Mouse (Mus musculus): ENCODE measurements at regions not wholly inside any gene's neighbourhood (a gene's known extent, or its start where the extent isn't known, plus 50 kb on each side); places are given as distances from the start of the nearest gene placed in this dataset.

- H3K4me2 ChIP-seq (ENCODE audit: low read length): no peak overlapping the region
- 75% methylated on average over 8 of the region's 8 CpGs for WGBS
- no peaks in the 10 kb centered on the region for H3K27me3 ChIP-seq (replicated peaks; ENCODE audit: control insufficient read depth, insufficient read depth, low read length)
- H3K36me3 ChIP-seq (ENCODE audit: control insufficient read depth, insufficient read depth, low read length): no peaks in the 10 kb centered on the region
- H3K9ac ChIP-seq (ENCODE audit: low read length): no peak overlapping the region
- H3K27ac ChIP-seq (ENCODE audit: low read depth, low read length): no peak overlapping the region
- no peaks in the 10 kb centered on the region for H3K9me3 ChIP-seq (replicated peaks; ENCODE audit: control insufficient read depth, low read length)
- peak; percentile 52; the same call in 1 of the 2 replicates for ATAC-seq
- no peak overlapping the region for H3K4me3 ChIP-seq (ENCODE audit: low read depth, low read length)
- H3K4me1 ChIP-seq (ENCODE audit: control insufficient read depth, insufficient read depth, low read length): no peaks in the 10 kb centered on the region
- DNase-seq (ENCODE audit: low spot score): peak; percentile 28
Observed at GRCm38 (mm10) chr14:106765884-106766467, 660.0 kb downstream of the Trim52 start.
